Mouse (Mus musculus) liver, adult (tissue): ENCODE data around the gene Cklf.

ENCODE experiments used
- GATA4 ChIP-seq: IDR thresholded peaks from 2 replicates; pipeline ENCODE4 v1.6.1; 2014; ENCODE audit warnings: mild to moderate bottlenecking, low read length; ENCODE audit not compliant: insufficient replicate concordance

Cklf gene

DNA sequence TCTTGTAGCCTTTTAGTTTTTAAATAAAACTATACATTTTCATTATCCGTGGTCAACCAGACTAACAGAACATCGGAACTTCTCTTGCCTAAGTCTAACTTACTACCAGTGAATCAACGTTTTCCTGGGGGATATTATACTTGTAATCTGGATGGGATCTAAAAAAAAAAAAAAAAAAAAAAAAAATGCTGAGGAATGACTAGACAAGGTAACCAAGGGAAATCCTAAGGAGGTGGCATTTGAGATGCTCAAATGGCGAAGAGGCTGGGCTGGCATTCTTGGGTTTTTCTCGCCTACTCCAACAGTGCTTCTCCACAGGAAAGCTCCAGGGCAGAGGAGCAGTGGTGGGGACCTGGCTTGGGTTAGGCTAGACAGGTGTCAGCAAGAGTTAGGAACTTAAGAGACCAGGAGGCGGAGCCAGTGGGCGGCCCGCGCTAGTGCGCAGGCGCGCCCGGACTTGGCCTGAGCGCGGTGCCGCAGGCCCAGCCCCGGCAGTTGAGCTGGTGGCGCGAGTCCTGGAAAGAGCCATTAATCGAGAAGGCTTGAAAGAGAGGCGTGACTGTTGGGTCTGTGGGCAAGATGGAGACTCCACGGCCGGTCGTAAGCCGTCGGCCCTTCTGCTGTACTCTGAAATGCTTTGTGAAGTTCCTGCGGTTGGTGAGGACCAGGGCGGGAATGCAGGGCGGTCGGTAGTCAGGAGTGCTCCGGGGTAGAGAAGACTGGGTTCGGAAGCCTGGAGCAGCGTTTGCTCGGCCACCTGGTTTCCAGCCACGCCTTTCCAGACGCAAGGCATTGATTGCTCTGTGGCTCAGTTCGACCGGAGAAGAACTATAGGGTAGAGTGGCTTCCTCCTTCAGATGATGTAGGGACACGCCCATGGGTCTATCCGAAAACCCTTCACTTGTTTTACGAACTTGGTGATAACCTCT is at the start of gene Cklf:
TSS of gene Cklf (plus strand) at position 423 of the 929 bp plus-strand sequence.
- TF ChIP-seq GATA4, result no peak; the same call in 1 of the 2 replicates

- TF ChIP-seq GATA4, result no peak
Observed at GRCm38 (mm10) chr8:104201622-104202021, 49.0 kb upstream of the Cklf start.

DNA sequence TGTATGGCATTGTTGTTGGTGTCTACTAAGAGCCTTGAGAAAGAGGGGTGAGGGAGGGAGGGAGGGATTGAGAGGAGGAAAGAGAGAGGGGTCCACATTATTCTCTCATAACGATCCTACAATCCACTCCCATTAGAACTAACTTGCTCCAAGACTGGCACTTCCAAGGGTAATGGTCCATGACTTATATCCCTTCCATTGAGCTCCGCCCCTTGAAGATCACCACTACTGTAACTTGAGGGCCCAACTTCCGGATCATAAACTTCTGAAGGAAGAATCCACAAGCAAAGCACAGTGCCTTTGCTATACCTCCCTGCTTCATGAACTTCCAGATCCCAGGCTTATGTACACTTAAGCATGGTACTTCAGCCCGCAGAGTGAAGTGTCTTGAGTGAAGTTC is 48.3 kb upstream of the Cklf start:
- TF ChIP-seq GATA4, result no peak

GRCm38 (mm10) chr8:104205292-104205691 is 45.4 kb upstream of the Cklf start:
- no peak for TF ChIP-seq GATA4

DNA sequence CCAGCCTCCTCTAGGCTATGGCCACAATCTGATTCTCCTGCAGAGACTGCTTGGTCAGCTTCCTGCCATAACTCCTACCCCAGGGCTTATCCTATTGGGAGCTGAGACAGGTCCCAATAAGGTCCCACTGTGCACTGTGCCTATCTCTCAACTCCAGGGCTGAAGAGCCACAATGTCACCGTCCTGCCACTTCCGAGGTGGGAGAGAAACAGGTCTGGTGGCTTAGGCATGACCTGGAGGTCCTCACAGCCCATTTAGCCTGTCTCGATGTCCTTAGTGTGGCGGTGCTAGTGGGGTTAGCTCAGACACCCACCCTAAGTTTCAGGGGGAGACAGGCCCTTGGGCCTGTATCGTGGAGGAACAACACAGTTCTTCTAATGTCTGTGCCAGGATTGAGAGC is 33.1 kb upstream of the Cklf start:
- no peak for TF ChIP-seq GATA4

GRCm38 (mm10) chr8:104219079-104219478 is 31.6 kb upstream of the Cklf start:
- TF ChIP-seq GATA4, result no peak

DNA sequence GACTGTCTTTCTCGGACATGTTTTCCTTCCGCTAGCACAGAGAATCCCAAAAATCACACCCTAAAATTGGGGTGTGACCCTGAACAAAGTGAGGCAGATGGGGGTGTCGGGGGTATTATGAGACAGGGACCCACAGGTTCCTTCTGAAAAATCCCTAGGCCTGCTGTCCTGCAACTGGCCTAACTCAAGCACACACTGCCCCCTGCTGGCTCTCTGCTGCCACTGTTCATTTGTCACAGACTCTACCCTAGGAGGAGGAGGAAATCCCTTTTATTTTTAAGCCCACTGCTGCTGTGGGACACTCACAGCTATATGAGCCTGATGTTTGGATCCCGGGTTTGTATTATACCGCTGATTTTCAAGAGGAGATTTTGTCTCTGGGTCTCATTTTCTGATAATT is 30.9 kb upstream of the Cklf start:
- no peak for TF ChIP-seq GATA4

- TF ChIP-seq GATA4, result no peak
Observed at GRCm38 (mm10) chr8:104227048-104227447, 23.6 kb upstream of the Cklf start.

GRCm38 (mm10) chr8:104230377-104230776 is 20.3 kb upstream of the Cklf start:
- no peak for TF ChIP-seq GATA4

GRCm38 (mm10) chr8:104232039-104232438 is 18.6 kb upstream of the Cklf start:
- no peak for TF ChIP-seq GATA4

DNA sequence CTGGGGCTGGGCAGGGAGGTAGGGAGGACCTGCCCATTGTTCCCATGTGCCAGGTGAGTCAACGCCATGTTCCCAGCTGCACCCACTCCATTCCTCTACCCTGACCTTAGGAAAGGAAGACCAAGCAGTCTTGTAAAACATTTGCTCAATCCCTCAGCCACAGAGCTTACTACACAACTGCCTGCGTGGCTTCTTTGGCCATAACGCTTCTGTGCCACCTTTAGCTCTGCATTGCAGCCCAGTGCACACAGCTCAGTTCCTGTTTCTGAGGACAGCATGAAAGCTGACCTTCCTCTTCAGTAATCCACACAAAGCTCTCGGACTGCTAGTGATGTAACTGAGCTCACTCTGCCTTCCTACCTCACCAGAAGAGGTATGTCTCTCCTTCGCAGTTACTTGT is 17.7 kb upstream of the Cklf start:
- no peak for TF ChIP-seq GATA4

GRCm38 (mm10) chr8:104234573-104234972 is 16.1 kb upstream of the Cklf start:
- no peak for TF ChIP-seq GATA4

DNA sequence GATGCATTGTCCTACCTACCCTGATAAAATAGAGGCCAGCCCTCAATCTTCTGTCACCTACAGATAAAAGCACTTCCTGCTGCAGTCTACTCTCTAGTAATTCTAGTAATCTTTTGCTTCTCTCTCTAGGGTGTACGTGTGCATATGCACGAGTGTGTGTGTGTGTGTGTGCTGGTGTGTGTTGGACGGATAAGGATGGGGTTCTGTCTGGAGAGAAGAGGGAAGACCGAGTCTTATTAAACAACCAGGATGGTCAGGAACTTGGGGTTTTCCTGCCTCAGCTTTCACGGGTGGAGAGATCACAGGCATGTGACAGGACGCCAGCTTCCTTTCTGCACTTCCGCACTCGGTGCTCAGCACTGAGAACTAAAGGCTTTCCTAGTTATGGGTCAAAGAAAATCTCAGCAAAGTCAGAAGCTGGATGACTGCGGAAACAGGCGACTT is 11.2 kb upstream of the Cklf start:
- TF ChIP-seq GATA4, result no peak

DNA sequence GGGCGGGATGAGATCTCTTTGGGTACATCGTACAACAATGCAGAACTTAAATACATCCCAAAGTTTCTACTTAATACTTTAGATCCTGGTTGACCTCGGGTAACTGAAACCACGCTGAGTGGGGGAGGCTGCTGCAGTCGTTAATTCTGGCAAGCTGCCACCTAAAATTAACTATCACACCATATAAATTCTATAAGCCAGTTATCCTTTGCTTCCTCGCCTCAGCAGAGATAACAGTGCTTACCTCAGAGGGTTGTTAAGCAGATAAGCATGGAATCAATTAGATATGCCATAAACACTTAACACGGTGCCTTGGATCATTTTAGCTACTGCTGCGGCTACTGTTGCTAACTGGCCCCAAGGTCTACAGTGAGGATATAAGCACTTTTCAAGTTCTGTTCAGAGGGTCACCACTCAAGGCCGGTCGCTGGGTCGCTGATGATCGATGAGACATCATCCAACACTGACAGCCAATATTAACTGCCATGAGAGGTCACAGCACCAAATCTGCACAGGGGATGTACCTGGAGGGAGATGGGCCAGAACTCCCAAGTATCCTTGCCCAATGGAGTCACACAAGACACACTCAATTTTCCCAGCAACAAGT is 8.5 kb upstream of the Cklf start:
- TF ChIP-seq GATA4, result no peak

DNA sequence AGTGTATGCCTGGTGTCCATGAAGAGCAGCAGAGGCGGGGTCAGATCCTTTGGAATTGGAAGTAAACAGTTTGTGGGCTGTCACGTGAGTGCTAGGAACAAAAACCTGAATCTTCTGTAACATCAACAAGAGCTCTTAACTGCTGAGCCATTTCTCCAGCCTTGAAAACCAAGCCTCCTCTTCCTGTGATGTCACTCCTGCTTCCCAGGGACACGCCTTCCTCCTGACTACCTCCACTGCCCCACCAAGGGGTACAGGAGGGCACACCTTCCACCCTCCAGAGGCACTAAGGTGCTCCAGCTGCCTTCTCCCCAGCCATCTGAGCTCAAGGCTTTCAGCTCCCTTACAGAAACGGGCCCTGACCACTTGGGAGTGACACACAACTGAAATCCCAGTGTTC is 4.0 kb upstream of the Cklf start:
- no peak for TF ChIP-seq GATA4
